Mouse (Mus musculus): ENCODE measurements around the gene Ccr8. TPM values are rescaled to one million over a fixed set of nuclear protein-coding genes. Genes with fewer than 3 reads are reported as not detected.

The Ccr8 gene
- total and polyA plus RNA-seq, 3 experiments, result not detected

GRCm38 (mm10) chr9:120114051-120114788 lies 22.3 kb downstream of the Ccr8 start:
- H3K4me3 ChIP-seq (ENCODE audit: control insufficient read depth in 1 of 2, insufficient read depth in 1 of 2, low read depth in 2 of 2, low read length in 2 of 2), result 0 out of 4 replicates have a peak overlapping the region, but pooled peaks of 1 of the 2 experiments have one; percentile 41
- TF ChIP-seq JUND (IDR thresholded peaks at IDR 0.05; ENCODE audit: low read depth, low read length), result no peak
- 0 out of 4 replicates have a peak, but pooled peaks of 1 of the 2 experiments have one; percentile 22 for TF ChIP-seq POLR2A (IDR thresholded peaks at IDR 0.05; ENCODE audit: control insufficient read depth in 1 of 2, insufficient read depth in 1 of 2, low read depth in 1 of 2, low read length in 2 of 2, poor library complexity in 1 of 2)
- peak; percentile 54; the same call in 1 of the 2 replicates for TF ChIP-seq POLR2AphosphoS5 (IDR thresholded peaks at IDR 0.05; ENCODE audit: borderline replicate concordance, low read depth, low read length)
- peak overlapping the region; percentile 71 for H3K9ac ChIP-seq (ENCODE audit: control insufficient read depth, low read depth, low read length, poor library complexity, severe bottlenecking)
- peaks cover 10 to 42% of the 10 kb centered on the region in 2 experiments for H3K36me3 ChIP-seq (ENCODE audit: control insufficient read depth in 1 of 2, insufficient read depth in 2 of 2, low read length in 2 of 2)
- peaks cover 43% of the 10 kb centered on the region for H3K79me2 ChIP-seq (ENCODE audit: control insufficient read depth, insufficient read depth, low read length, poor library complexity)
- peak; percentile 28 for DNase-seq (ENCODE audit: low read depth, low spot score)
- peaks cover 21 to 43% of the 10 kb centered on the region in 2 experiments for H3K4me1 ChIP-seq (ENCODE audit: control insufficient read depth in 1 of 2, insufficient read depth in 2 of 2, low read length in 2 of 2)
- no peaks in the 10 kb centered on the region for H3K27me3 ChIP-seq (ENCODE audit: control insufficient read depth in 1 of 2, insufficient read depth in 2 of 2, low read length in 2 of 2)
- H3K9me3 ChIP-seq (replicated peaks; ENCODE audit: insufficient read depth, low read length), result no peaks in the 10 kb centered on the region
- peak overlapping the region; percentile 99 for H3K27ac ChIP-seq (ENCODE audit: control insufficient read depth, low read depth, low read length)

GRCm38 (mm10) chr9:120114789-120115151 lies 22.9 kb downstream of the Ccr8 start:
- Histone ChIP-seq H3K9ac (ENCODE audit: control insufficient read depth, low read depth, low read length, poor library complexity, severe bottlenecking) (peak overlapping the region; percentile 71), H3K27ac (ENCODE audit: control insufficient read depth, low read depth, low read length) (peak overlapping the region; percentile 99), H3K79me2 (ENCODE audit: control insufficient read depth, insufficient read depth, low read length, poor library complexity) (peaks cover 43% of the 10 kb centered on the region), H3K4me1 (ENCODE audit: control insufficient read depth in 1 of 2, insufficient read depth in 2 of 2, low read length in 2 of 2) (peaks cover 21 to 43% of the 10 kb centered on the region in 2 experiments), H3K27me3 (ENCODE audit: control insufficient read depth in 1 of 2, insufficient read depth in 2 of 2, low read length in 2 of 2) (no peaks in the 10 kb centered on the region), H3K9me3 (replicated peaks; ENCODE audit: insufficient read depth, low read length) (no peaks in the 10 kb centered on the region), H3K4me3 (ENCODE audit: control insufficient read depth in 1 of 2, insufficient read depth in 1 of 2, low read depth in 2 of 2, low read length in 2 of 2) (peak overlapping the region; percentile 41 to 50), H3K36me3 (ENCODE audit: control insufficient read depth in 1 of 2, insufficient read depth in 2 of 2, low read length in 2 of 2) (peaks cover 10 to 42% of the 10 kb centered on the region in 2 experiments)
- DNase-seq (ENCODE audit: low read depth, low spot score), result peak; percentile 61
- TF ChIP-seq MEF2A (IDR thresholded peaks at IDR 0.05; ENCODE audit: extremely low read depth, insufficient replicate concordance, low read depth, low read length, poor library complexity, severe bottlenecking) (no peak), ELF1 (IDR thresholded peaks at IDR 0.05; ENCODE audit: low read depth, low read length) (no peak), RCOR1 (IDR thresholded peaks at IDR 0.05; ENCODE audit: low read depth, low read length) (no peak), ZMIZ1 (IDR thresholded peaks at IDR 0.05; ENCODE audit: low read depth, low read length) (peak; percentile 37; the same call in 1 of the 2 replicates), NRF1 (IDR thresholded peaks at IDR 0.05; ENCODE audit: insufficient read depth, low read depth, low read length, poor library complexity, severe bottlenecking) (no peak), RAD21 (IDR thresholded peaks at IDR 0.05; ENCODE audit: low read depth, low read length) (no peak), MAZ (IDR thresholded peaks at IDR 0.05; ENCODE audit: low read depth, low read length) (no peak), POLR2A (IDR thresholded peaks at IDR 0.05; ENCODE audit: control insufficient read depth in 1 of 2, insufficient read depth in 1 of 2, low read depth in 1 of 2, low read length in 2 of 2, poor library complexity in 1 of 2) (no peak), KAT2A (conservative IDR thresholded peaks at IDR 0.05; ENCODE audit: low read depth, low read length) (no peak), UBTF (IDR thresholded peaks at IDR 0.05; ENCODE audit: borderline replicate concordance, insufficient read depth, low read depth, low read length) (no peak), POLR2AphosphoS5 (IDR thresholded peaks at IDR 0.05; ENCODE audit: borderline replicate concordance, low read depth, low read length) (no peak), E2F4 (IDR thresholded peaks at IDR 0.05; ENCODE audit: borderline replicate concordance, low read depth, low read length) (no peak), BHLHE40 (IDR thresholded peaks at IDR 0.05; ENCODE audit: borderline replicate concordance, low read depth, low read length) (no peak), TBP (IDR thresholded peaks at IDR 0.05; ENCODE audit: low read depth, low read length) (0 out of 2 replicates have a peak, but pooled peaks have one; percentile 23), TAL1 (IDR thresholded peaks at IDR 0.05; ENCODE audit: low read length) (no peak), USF1 (IDR thresholded peaks at IDR 0.05; ENCODE audit: low read depth, low read length) (no peak), JUND (IDR thresholded peaks at IDR 0.05; ENCODE audit: low read depth, low read length) (no peak), GATA1 (IDR thresholded peaks at IDR 0.05; ENCODE audit: low read depth, low read length) (no peak), SMC3 (IDR thresholded peaks at IDR 0.05; ENCODE audit: low read depth, low read length) (no peak), EP300 (IDR thresholded peaks at IDR 0.05; ENCODE audit: low read depth in 1 of 2, low read length in 2 of 2) (0 out of 4 replicates have a peak, but pooled peaks of 1 of the 2 experiments have one; percentile 4), CHD2 (IDR thresholded peaks at IDR 0.05; ENCODE audit: low read length) (no peak), NELFE (IDR thresholded peaks at IDR 0.05; ENCODE audit: low read depth, low read length) (no peak), CTCF (IDR thresholded peaks at IDR 0.05 in 2 of 3, conservative IDR thresholded peaks at IDR 0.05 in 1 of 3; ENCODE audit: control insufficient read depth in 1 of 3, insufficient read depth in 1 of 3, low read depth in 2 of 3, low read length in 3 of 3, poor library complexity in 1 of 3, severe bottlenecking in 1 of 3) (no peak), HCFC1 (IDR thresholded peaks at IDR 0.05; ENCODE audit: low read depth, low read length) (no peak)

Measured in MEL (cell line).